Mouse (Mus musculus) left cerebral cortex, adult 11 months (tissue): ENCODE results near the gene Unc5cl.
"Not testable (repeated sequence)": the region's sequence is repeated elsewhere in the genome, so short reads cannot be mapped to it uniquely, and the experiment has no call there.

Experiments
- DNase-seq: peaks from one replicate; pipeline ENCODE4 v3.0.0; 2022; ENCODE audit warnings: low spot score

Unc5cl gene

GRCm38 (mm10) chr17:48467395-48468231 lies 12.9 kb downstream of the Unc5cl start:
- peak; percentile 58 for DNase-seq

GRCm38 (mm10) chr17:48474282-48474681 lies 19.6 kb downstream of the Unc5cl start:
- DNase-seq, result not testable (repeated sequence)

- no peak for DNase-seq
These were observed 20.7 kb downstream of the Unc5cl start for GRCm38 (mm10) chr17:48475444-48475843.

- DNase-seq, result no peak
These were observed 25.3 kb downstream of the Unc5cl start for GRCm38 (mm10) chr17:48479952-48480351.

GRCm38 (mm10) chr17:48483764-48484163 lies 29.1 kb downstream of the Unc5cl start:
- DNase-seq, result no peak

- no peak for DNase-seq
These were observed 29.5 kb downstream of the Unc5cl start for GRCm38 (mm10) chr17:48484191-48484590.

GRCm38 (mm10) chr17:48489466-48489865 lies 34.8 kb downstream of the Unc5cl start:
- DNase-seq, result no peak

GRCm38 (mm10) chr17:48492621-48493020 lies 37.9 kb downstream of the Unc5cl start:
- no peak for DNase-seq

- no peak for DNase-seq
These were observed 38.9 kb downstream of the Unc5cl start for GRCm38 (mm10) chr17:48493582-48493981.

- DNase-seq, result no peak
These were observed 39.3 kb downstream of the Unc5cl start for GRCm38 (mm10) chr17:48493986-48494385.

GRCm38 (mm10) chr17:48497986-48498385 lies 43.3 kb downstream of the Unc5cl start:
- no peak for DNase-seq

- no peak for DNase-seq
These were observed 46.2 kb downstream of the Unc5cl start for GRCm38 (mm10) chr17:48500846-48501445.

GRCm38 (mm10) chr17:48505006-48505405 lies 50.3 kb downstream of the Unc5cl start:
- no peak for DNase-seq

GRCm38 (mm10) chr17:48506986-48507385 lies 52.3 kb downstream of the Unc5cl start:
- DNase-seq, result no peak

- no peak for DNase-seq
These were observed 54.9 kb downstream of the Unc5cl start for GRCm38 (mm10) chr17:48509596-48509995.

GRCm38 (mm10) chr17:48512614-48513281 lies 58.0 kb downstream of the Unc5cl start:
- no peak for DNase-seq

GRCm38 (mm10) chr17:48514613-48515012 lies 59.9 kb downstream of the Unc5cl start:
- DNase-seq, result no peak

- no peak for DNase-seq
These were observed 64.3 kb downstream of the Unc5cl start for GRCm38 (mm10) chr17:48519046-48519445.

- DNase-seq, result no peak
These were observed 65.7 kb downstream of the Unc5cl start for GRCm38 (mm10) chr17:48520352-48520751.

- no peak for DNase-seq
These were observed 68.4 kb downstream of the Unc5cl start for GRCm38 (mm10) chr17:48523056-48523455.

GRCm38 (mm10) chr17:48533844-48534705 lies 79.4 kb downstream of the Unc5cl start:
- DNase-seq, result no peak

- no peak for DNase-seq
These were observed 83.6 kb downstream of the Unc5cl start for GRCm38 (mm10) chr17:48538328-48538727.
